Mouse (Mus musculus): ENCODE measurements around the gene Msl1. TPM values are rescaled to one million over a fixed set of nuclear protein-coding genes. Genes with fewer than 3 reads are reported as not detected.
A peak's percentile ranks its signal among the peaks of the same experiment; 100 is the strongest.

Gene Msl1
- polyA plus RNA-seq, 1 experiment from 2014 or later, result 17.5 TPM

- Histone ChIP-seq H3K9ac (ENCODE audit: low read length) (no peak overlapping the region), H3K27ac (ENCODE audit: low read depth) (no peak overlapping the region), H3K36me3 (ENCODE audit: control insufficient read depth, insufficient read depth, low read length) (no peaks in the 10 kb centered on the region), H3K4me1 (replicated peaks; ENCODE audit: control insufficient read depth, insufficient read depth, low read length) (peaks cover 7% of the 10 kb centered on the region; the same call in 1 of the 2 replicates), H3K4me2 (ENCODE audit: low read length) (no peak overlapping the region), H3K27me3 (replicated peaks; ENCODE audit: control insufficient read depth, insufficient read depth, low read length) (no peaks in the 10 kb centered on the region), H3K9me3 (ENCODE audit: control insufficient read depth, low read length) (no peaks in the 10 kb centered on the region), H3K4me3 (ENCODE audit: low read depth, low read length) (no peak overlapping the region)
- 55% methylated on average over 19 of the region's 19 CpGs for WGBS
- DNase-seq (ENCODE audit: low spot score), result no peak
- peak; percentile 51; the same call in 1 of the 2 replicates for ATAC-seq (replicated peaks; ENCODE audit: low FRiP score, low TSS enrichment, low read depth)
Measured at GRCm38 (mm10) chr11:98846865-98847604, 51.7 kb downstream of the Msl1 start.

GRCm38 (mm10) chr11:98849196-98849894 lies 54.0 kb downstream of the Msl1 start:
- WGBS, result 17% methylated on average over 19 of the region's 19 CpGs

DNA sequence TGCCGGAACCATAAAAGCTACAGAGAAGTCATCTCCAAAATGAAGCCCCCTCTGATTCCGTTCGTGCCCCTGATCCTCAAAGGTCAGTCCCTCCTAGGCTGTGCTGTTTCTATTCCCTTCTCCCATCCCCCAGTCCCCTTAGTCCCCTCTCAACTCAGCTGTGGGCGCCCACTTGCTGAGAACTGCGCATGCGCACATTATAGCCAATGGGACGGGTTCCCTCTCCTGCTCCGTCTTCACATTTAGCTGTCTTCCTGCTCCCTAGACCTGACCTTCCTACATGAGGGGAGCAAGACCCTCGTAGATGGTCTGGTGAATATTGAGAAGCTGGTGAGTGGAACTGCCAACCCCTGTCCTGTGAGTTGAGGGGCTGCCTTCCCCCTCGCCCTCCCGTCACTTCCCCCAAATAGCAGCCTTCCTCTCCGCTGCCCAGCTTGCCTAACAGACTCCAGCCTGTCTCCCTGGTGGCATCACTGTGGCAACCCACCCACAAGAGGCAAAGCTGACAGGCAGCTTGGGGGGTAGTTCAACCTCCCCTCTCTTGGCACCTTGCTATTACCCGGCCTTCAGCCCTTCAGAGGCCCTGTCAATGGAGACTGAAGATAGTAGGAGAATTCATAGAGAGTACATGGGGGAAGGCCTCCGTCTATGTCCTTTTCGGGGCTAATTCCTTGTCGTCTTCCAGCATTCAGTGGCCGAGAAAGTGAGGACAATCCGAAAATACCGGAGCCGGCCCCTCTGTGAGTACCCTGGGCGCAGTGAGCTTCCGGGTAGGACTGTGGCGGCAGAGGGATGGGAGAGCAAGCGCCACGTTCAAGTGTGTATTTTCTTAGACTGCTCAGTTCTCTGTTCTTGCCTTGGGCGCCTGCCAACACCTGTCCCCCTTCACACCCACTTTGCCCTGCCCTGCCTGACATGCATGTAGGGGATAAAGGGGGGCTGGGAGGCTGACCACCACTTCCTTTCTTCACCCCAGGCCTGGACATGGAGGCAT lies 55.1 kb downstream of the Msl1 start:
- Histone ChIP-seq H3K27me3 (replicated peaks; ENCODE audit: control insufficient read depth, insufficient read depth, low read length) (no peaks in the 10 kb centered on the region), H3K27ac (ENCODE audit: low read depth) (no peak overlapping the region), H3K36me3 (ENCODE audit: control insufficient read depth, insufficient read depth, low read length) (no peaks in the 10 kb centered on the region), H3K9ac (ENCODE audit: low read length) (no peak overlapping the region), H3K4me2 (ENCODE audit: low read length) (no peak overlapping the region), H3K4me3 (ENCODE audit: low read depth, low read length) (no peak overlapping the region), H3K4me1 (replicated peaks; ENCODE audit: control insufficient read depth, insufficient read depth, low read length) (peaks cover 7% of the 10 kb centered on the region; the same call in 1 of the 2 replicates), H3K9me3 (ENCODE audit: control insufficient read depth, low read length) (no peaks in the 10 kb centered on the region)
- 72% methylated on average over 26 of the region's 26 CpGs for WGBS
- DNase-seq (ENCODE audit: low spot score) (no peak), ATAC-seq (replicated peaks; ENCODE audit: low FRiP score, low TSS enrichment, low read depth) (no peak)

More at GRCm38 (mm10) chr11:98849196-98849894, 54.0 kb downstream of the Msl1 start:
- Histone ChIP-seq H3K27ac (ENCODE audit: low read depth) (no peak overlapping the region), H3K4me3 (ENCODE audit: low read depth, low read length) (no peak overlapping the region), H3K9me3 (ENCODE audit: control insufficient read depth, low read length) (no peaks in the 10 kb centered on the region), H3K4me1 (replicated peaks; ENCODE audit: control insufficient read depth, insufficient read depth, low read length) (peaks cover 7% of the 10 kb centered on the region; the same call in 1 of the 2 replicates), H3K27me3 (replicated peaks; ENCODE audit: control insufficient read depth, insufficient read depth, low read length) (no peaks in the 10 kb centered on the region), H3K4me2 (ENCODE audit: low read length) (no peak overlapping the region), H3K36me3 (ENCODE audit: control insufficient read depth, insufficient read depth, low read length) (no peaks in the 10 kb centered on the region), H3K9ac (ENCODE audit: low read length) (no peak overlapping the region)
- no peak; the same call in 1 of the 2 replicates for ATAC-seq (replicated peaks; ENCODE audit: low FRiP score, low TSS enrichment, low read depth)
- DNase-seq (ENCODE audit: low spot score), result no peak

GRCm38 (mm10) chr11:98854116-98854515 lies 58.8 kb downstream of the Msl1 start:
- WGBS, result 93% methylated on average over 8 of the region's 8 CpGs
- ATAC-seq (replicated peaks; ENCODE audit: low FRiP score, low TSS enrichment, low read depth), result no peak

DNA sequence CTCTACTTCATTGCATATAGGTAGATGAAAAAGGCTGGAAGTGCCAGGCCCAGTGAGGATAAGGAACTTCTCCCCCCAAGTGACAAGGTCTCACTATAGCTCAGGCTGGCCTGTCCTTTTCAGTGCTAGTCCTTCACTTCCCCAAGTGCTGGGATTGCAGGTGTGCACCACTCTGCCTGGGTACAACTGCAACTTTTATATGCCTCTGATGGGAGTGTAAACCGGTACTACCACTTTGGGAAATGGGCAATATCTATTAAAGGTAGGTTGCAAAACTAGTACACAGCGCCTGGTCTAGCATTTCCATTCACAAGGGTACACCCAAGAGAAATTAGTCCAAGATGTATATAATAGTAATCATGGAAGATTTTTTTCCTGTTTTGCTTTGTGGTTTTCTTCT lies 59.3 kb downstream of the Msl1 start:
- DNase-seq (ENCODE audit: low spot score) (no peak), ATAC-seq (replicated peaks; ENCODE audit: low FRiP score, low TSS enrichment, low read depth) (no peak)
- 84% methylated on average over 2 of the region's 2 CpGs for WGBS
- Histone ChIP-seq H3K27ac (ENCODE audit: low read depth) (no peak overlapping the region), H3K27me3 (replicated peaks; ENCODE audit: control insufficient read depth, insufficient read depth, low read length) (no peaks in the 10 kb centered on the region), H3K4me1 (replicated peaks; ENCODE audit: control insufficient read depth, insufficient read depth, low read length) (peaks cover under 1% of the 10 kb centered on the region; the same call in 1 of the 2 replicates), H3K9ac (ENCODE audit: low read length) (no peak overlapping the region), H3K4me2 (ENCODE audit: low read length) (no peak overlapping the region), H3K36me3 (ENCODE audit: control insufficient read depth, insufficient read depth, low read length) (no peaks in the 10 kb centered on the region), H3K9me3 (ENCODE audit: control insufficient read depth, low read length) (no peaks in the 10 kb centered on the region), H3K4me3 (ENCODE audit: low read depth, low read length) (no peak overlapping the region)

More at GRCm38 (mm10) chr11:98854116-98854515, 58.8 kb downstream of the Msl1 start:
- no peak overlapping the region for H3K27ac ChIP-seq (ENCODE audit: low read depth)
- no peaks in the 10 kb centered on the region for H3K36me3 ChIP-seq (ENCODE audit: control insufficient read depth, insufficient read depth, low read length)
- no peak overlapping the region for H3K4me3 ChIP-seq (ENCODE audit: low read depth, low read length)
- no peak for DNase-seq (ENCODE audit: low spot score)
- no peak overlapping the region for H3K4me2 ChIP-seq (ENCODE audit: low read length)
- H3K4me1 ChIP-seq (replicated peaks; ENCODE audit: control insufficient read depth, insufficient read depth, low read length), result peaks cover 6% of the 10 kb centered on the region; the same call in 1 of the 2 replicates
- H3K9me3 ChIP-seq (ENCODE audit: control insufficient read depth, low read length), result no peaks in the 10 kb centered on the region
- H3K27me3 ChIP-seq (replicated peaks; ENCODE audit: control insufficient read depth, insufficient read depth, low read length), result no peaks in the 10 kb centered on the region
- no peak overlapping the region for H3K9ac ChIP-seq (ENCODE audit: low read length)

Other genes starting within 250 kb of the Msl1 start
- gene Ikzf3, start 249.5 kb upstream of the Msl1 start, polyA plus RNA-seq (2014; fragmentation: Nextera tagmentation; extraction: Ambion mirVana), result 0.16 and 0.19 TPM in 2 replicates
- 0.28 and 0.57 TPM in 2 replicates for gene Zpbp2, start 244.4 kb upstream of the Msl1 start, polyA plus RNA-seq (2014; fragmentation: Nextera tagmentation; extraction: Ambion mirVana)
- gene Ormdl3, start 208.1 kb upstream of the Msl1 start, polyA plus RNA-seq (2014; fragmentation: Nextera tagmentation; extraction: Ambion mirVana), result 7.2 and 8.5 TPM in 2 replicates
- not detected in 2 replicates for gene Lrrc3c, start 197.2 kb upstream of the Msl1 start, polyA plus RNA-seq (2014; fragmentation: Nextera tagmentation; extraction: Ambion mirVana)
- gene Gm12355, start 169.9 kb upstream of the Msl1 start, polyA plus RNA-seq (2014; fragmentation: Nextera tagmentation; extraction: Ambion mirVana), result 1.2 and 1.3 TPM in 2 replicates
- not detected in 2 replicates for gene Gsdma3, start 169.2 kb upstream of the Msl1 start, polyA plus RNA-seq (2014; fragmentation: Nextera tagmentation; extraction: Ambion mirVana)
- gene Gsdma2, start 148.8 kb upstream of the Msl1 start, polyA plus RNA-seq (2014; fragmentation: Nextera tagmentation; extraction: Ambion mirVana), result not detected in 2 replicates
- gene Gsdma, start 131.2 kb upstream of the Msl1 start, polyA plus RNA-seq (2014; fragmentation: Nextera tagmentation; extraction: Ambion mirVana), result not detected in 2 replicates
- gene Psmd3, start 113.0 kb upstream of the Msl1 start, polyA plus RNA-seq (2014; fragmentation: Nextera tagmentation; extraction: Ambion mirVana), result 141 and 149 TPM in 2 replicates
- not detected in 2 replicates for gene Csf3, start 94.3 kb upstream of the Msl1 start, polyA plus RNA-seq (2014; fragmentation: Nextera tagmentation; extraction: Ambion mirVana)
- 43.0 and 48.0 TPM in 2 replicates for gene Med24, start 66.1 kb upstream of the Msl1 start, polyA plus RNA-seq (2014; fragmentation: Nextera tagmentation; extraction: Ambion mirVana)
- gene Thra, start 54.9 kb upstream of the Msl1 start, polyA plus RNA-seq (2014; fragmentation: Nextera tagmentation; extraction: Ambion mirVana), result 60.7 and 63.8 TPM in 2 replicates
- 2.5 and 2.8 TPM in 2 replicates for gene Nr1d1, start 20.2 kb upstream of the Msl1 start, polyA plus RNA-seq (2014; fragmentation: Nextera tagmentation; extraction: Ambion mirVana)
- 34.5 and 37.3 TPM in 2 replicates for gene Casc3, start 9.4 kb downstream of the Msl1 start, polyA plus RNA-seq (2014; fragmentation: Nextera tagmentation; extraction: Ambion mirVana)
- 1.5 and 2.2 TPM in 2 replicates for gene Rapgefl1, start 41.3 kb downstream of the Msl1 start, polyA plus RNA-seq (2014; fragmentation: Nextera tagmentation; extraction: Ambion mirVana)
- 5.1 and 5.3 TPM in 2 replicates for gene Wipf2, start 68.1 kb downstream of the Msl1 start, polyA plus RNA-seq (2014; fragmentation: Nextera tagmentation; extraction: Ambion mirVana)
- 32.5 and 32.9 TPM in 2 replicates for gene Cdc6, start 112.3 kb downstream of the Msl1 start, polyA plus RNA-seq (2014; fragmentation: Nextera tagmentation; extraction: Ambion mirVana)
- 42.4 and 43.6 TPM in 2 replicates for gene Rara, start 132.3 kb downstream of the Msl1 start, polyA plus RNA-seq (2014; fragmentation: Nextera tagmentation; extraction: Ambion mirVana)
- gene Gjd3, start 187.5 kb downstream of the Msl1 start, polyA plus RNA-seq (2014; fragmentation: Nextera tagmentation; extraction: Ambion mirVana), result 0.22 TPM in 1 of 2 replicates, not detected in the other
- gene Top2a, start 228.7 kb downstream of the Msl1 start, polyA plus RNA-seq (2014; fragmentation: Nextera tagmentation; extraction: Ambion mirVana), result 248 and 272 TPM in 2 replicates
- 467 and 480 TPM in 2 replicates for gene Igfbp4, start 245.7 kb downstream of the Msl1 start, polyA plus RNA-seq (2014; fragmentation: Nextera tagmentation; extraction: Ambion mirVana)

Measured in intestine, embryonic 14.5 days (tissue).